Mouse (Mus musculus) heart, postnatal 4 days (tissue): Measurements from ENCODE around the gene Timm22. TPM values are rescaled to one million over a fixed set of nuclear protein-coding genes. Genes with fewer than 3 reads are reported as not detected.
A peak's percentile ranks its signal among the peaks of the same experiment; 100 is the strongest.

ENCODE experiments used
- DNase-seq: peaks from one replicate; pipeline ENCODE4 v3.0.0; 2021
- total RNA-seq, 2 experiments: library from RNA; stranded (reverse); gene quantifications; 2 replicates each; pipeline ENCODE4 v1.2.3; 2021

Gene Timm22
- total RNA-seq, 2 experiments from 2014 or later = 38.9 to 48.2 TPM

- DNase-seq = no peak
These were observed 14.2 kb upstream of the Timm22 start for GRCm38 (mm10) chr11:76392532-76392931.

DNA sequence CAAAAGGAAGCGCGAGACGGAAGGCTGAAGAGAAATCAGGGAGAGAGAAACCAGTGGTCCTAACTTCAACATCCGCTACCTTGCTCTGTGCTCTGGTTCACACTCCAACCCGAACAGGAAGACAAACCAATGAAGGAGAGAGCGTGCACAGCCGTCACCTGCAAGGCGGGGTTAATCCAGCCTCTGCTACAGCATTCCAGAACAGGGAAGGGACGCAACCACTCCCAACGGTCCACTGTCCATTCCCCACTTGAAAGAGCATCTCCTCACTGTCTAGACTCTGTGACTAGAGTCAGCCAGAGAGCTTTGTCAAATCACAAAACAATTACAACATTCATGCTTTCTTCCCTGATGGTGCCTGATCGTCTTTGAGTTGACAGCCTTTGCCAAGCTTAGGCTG is 13.8 kb upstream of the Timm22 start:
- DNase-seq = no peak

DNA sequence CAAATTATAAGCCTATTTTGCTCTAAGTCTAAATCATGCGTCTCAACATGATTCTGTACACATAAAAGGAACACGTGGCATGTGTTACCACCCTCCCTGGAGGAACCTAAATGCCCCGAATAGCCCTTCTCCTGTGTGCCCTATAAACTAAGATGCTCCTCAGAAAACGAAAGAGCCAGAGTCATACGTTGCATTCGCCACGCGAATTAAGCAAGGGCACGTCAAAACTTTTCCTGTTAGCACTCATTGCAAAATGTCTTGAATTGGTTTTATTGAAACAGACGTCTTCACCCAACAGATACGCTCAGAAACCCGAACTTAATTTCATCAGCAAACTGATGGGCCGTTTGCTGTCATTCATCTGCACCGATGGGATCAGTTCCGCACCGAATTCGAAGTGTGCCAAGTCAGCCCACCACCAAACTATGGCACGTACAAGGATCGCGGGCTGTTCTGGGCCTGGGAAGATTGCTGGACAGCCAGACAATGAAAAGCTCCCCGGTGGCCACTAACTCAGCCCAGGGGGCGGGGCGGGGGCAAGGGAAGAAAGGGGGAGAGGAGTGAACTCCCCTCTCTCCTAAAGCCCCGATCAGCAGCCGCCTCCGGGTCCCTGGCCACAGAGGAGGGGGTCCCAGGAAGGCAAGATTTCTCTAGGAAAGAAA is 9.0 kb upstream of the Timm22 start:
- peak; percentile 64 for DNase-seq

DNA sequence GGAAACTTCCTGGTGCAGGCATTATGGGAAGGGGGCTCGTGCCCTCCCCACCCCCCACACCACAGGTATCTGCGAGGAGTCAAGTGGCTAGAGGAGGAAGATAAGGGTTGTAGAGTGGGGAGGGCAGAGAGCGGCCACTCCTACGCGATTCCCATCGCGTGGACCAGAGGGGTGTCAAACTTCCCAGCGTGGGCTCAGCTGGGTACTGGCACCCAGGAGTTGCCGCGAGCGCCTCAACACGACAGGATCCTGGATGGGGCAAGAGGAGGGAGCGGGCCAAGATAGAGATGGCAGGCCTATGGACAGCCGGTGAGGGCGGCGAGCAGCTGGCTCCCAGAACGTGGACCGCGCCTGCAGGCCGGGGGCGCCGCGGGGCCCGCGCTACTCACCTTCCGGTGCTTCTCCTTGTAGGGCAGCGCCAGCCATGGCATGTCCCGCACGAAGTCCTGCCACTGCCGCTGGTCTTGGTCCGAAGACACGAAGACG is 8.4 kb upstream of the Timm22 start:
- DNase-seq = peak; percentile 53

DNA sequence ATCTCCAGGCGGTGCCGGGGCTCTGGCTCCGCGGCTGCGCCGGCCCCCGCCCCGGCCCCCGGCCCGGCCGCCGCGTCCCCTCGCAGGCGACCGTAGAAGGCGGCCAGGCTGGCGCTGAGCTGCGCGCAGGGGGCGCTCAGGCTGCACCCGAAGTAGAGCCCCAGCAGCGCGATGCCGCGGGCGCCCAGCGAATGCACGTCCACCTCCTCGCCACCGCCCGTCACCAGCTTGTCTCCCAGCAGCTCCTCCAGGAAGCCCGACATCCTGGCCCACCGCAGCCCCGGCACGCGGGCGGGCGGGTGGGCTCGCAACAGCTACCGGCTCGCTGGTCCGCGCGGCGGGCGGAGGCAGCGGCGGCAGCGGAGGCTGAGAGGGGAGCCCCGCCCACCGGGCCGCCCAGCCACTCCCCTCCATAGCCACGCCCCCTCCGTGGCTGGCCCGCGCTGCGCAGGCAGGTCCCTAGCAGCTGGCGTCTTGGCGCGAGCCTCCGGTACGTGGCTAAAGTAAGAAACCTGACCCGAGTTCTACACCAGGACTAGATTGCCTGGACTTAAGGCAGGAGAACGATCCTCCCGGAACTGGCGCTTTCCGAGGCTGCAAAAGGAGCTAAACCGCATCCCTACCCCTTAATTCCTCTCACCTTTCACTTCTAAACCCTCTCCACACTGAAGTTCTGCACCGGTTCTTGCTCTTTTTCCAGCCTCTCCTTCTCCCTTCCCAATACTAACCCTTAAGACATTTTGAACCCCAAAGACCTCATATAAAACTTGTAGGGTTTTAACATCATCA is 7.8 kb upstream of the Timm22 start, which contains the start of gene Nxn:
Nxn (minus strand) TSS at position 343 of the 789 bp plus-strand sequence.
- DNase-seq = peak; percentile 95

- peak; percentile 56 for DNase-seq
These were observed 7.0 kb upstream of the Timm22 start for GRCm38 (mm10) chr11:76399587-76400330.

DNA sequence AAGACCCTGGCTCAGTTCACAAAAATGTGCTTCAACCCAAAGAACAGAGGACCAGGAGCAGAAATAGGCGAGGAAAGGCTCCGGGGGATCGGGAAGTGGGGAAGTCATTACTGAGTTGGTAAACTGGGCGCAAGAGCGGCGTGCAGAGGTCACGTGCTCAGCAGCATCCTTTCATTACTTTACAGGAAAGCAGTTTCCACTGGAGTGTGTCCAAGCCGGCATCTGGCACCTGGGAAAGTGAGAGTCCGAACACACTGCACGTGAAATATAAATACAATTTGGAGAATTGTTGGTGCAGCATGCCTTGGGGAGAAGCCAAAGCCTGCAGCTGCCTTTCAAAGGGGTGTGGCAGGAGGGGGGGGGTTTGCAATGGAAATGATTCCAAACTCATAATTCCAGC is 5.4 kb upstream of the Timm22 start:
- peak; percentile 26 for DNase-seq

GRCm38 (mm10) chr11:76405113-76405512 is 1.6 kb upstream of the Timm22 start:
- no peak for DNase-seq

DNA sequence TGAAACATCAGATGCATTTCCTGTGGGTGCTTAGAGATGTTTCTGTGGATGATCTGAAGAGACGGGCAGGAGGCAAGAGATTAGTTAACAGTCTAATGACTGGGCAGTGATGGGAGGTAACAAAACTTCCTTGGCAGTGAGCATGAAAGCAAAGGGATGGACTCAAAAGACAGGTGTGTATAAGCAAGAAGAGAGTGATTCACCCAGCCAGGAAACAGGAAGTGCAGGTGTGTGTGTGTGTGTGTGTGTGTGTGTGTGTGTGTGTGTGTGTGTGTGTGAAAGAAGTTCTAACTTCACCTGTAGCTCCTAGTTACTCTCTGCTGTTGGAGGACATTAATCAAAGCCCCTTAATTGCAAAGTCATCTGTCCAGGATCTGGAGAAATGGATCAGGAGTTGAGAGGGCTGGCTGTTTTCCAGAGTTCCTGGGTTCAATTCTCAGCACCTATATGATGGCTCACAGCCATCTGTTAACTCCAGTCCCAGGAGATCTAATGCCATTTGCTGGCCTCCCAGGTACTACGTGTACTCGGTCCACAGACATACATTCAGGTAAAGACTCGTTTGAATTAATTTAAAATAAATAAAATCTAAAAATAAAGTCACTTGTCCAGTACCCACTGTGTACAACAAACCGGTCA is 1.0 kb upstream of the Timm22 start:
- DNase-seq = no peak

- DNase-seq = peak; percentile 73
These were observed 4.1 kb downstream of the Timm22 start for GRCm38 (mm10) chr11:76410826-76411225.

GRCm38 (mm10) chr11:76413202-76413601 is 6.5 kb downstream of the Timm22 start:
- DNase-seq = no peak

DNA sequence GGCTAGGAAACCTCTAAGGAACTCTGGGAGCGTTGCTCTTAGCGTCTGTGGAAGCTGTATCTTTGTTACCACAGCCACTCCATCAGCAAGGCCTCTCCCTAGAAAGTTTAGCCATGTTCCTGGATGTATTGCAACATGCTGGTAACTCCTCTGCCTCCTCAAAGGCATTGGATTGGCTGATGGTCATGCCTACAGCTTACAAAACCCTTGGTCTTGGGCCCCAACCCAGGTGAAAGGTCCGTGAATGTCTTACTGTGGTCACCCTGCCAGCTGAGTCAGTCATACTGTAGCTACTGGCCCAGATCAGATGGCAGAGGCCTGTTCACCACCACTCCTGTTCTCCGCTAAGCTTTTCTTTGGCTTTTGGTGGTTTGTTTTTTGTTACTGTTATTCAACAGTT is 8.2 kb downstream of the Timm22 start:
- no peak for DNase-seq

DNA sequence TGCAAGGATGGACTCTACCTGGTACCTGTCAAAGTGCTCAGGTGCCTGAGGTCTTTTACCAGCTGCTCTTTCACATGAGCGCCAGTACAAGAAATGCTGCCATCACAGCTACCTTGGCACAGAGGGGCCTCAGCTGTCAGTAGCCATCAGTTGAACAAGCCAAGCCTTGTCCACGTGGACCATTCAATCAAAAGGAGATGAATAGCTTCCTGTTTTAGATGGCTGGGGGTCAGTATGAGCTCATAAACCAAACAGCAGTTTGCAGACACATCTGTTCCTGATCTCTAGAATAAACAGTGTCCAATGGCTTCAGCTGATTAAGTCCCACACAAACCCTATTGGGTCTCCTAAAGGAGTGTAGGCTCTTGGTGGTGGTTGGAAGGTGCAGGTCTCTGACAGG is 9.2 kb downstream of the Timm22 start:
- DNase-seq = no peak

GRCm38 (mm10) chr11:76418423-76418822 is 11.7 kb downstream of the Timm22 start:
- peak; percentile 45 for DNase-seq

DNA sequence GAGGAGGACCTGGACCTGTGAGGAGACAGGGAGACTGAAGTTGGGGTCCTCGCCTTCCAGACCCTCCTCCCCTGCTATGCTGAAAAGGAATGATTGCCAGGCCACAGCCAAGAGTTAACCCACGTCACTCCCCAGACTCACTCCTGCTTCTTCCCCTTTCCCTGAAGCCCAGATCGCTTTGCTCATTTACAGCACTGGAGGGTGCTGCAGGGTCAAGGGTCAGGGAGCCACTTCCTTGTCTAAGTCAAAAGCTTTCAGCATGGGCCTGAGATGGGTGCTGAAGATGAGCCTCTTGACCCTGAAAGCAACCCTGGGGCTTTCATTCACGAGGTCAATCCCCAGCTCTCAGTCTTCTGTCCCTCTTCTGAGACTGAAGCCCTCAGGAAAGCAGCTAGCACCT is 12.4 kb downstream of the Timm22 start:
- DNase-seq = peak; percentile 53

- peak; percentile 40 for DNase-seq
These were observed 14.1 kb downstream of the Timm22 start for GRCm38 (mm10) chr11:76420896-76421295.

- DNase-seq = no peak
These were observed 19.0 kb downstream of the Timm22 start for GRCm38 (mm10) chr11:76425749-76426148.

DNA sequence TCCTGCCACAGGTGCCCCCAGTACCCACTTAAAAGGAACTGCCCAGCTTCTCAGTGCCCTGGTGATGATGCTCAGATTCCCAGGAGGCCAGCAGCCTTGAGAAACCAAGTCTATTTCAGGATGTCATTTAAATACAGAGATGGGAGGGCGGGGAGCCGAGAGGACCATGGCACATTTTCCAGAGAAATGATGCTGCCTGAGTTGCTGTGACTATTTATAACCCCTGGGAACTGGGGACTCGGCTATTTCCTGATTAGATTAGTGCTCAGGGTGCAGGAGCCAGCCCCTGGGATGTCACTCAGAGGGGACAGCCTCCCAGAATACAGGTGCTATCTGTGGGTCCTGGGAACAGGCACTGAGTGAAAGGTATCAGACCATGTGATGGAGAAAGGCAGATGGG is 21.0 kb downstream of the Timm22 start:
- DNase-seq = peak; percentile 34

DNA sequence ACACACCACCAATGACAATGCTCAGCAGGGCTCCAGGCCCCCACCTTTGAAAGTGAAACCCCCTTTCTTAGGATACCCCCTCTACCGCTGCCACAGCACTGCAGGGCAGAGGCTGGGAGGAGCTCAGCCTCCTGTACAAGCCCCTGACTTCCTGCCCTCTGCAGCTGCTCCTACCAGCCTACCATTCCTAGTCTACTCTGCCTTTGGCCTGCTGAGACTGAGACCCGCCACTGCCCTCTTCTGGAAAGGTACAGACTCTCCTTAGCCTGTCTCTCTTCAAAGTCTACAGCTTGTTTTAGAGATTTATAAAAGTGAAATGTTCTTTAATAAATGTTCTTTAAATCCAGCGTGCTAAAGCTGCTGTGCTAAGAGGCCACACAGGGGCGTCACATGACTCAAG is 22.3 kb downstream of the Timm22 start:
- DNase-seq = no peak

DNA sequence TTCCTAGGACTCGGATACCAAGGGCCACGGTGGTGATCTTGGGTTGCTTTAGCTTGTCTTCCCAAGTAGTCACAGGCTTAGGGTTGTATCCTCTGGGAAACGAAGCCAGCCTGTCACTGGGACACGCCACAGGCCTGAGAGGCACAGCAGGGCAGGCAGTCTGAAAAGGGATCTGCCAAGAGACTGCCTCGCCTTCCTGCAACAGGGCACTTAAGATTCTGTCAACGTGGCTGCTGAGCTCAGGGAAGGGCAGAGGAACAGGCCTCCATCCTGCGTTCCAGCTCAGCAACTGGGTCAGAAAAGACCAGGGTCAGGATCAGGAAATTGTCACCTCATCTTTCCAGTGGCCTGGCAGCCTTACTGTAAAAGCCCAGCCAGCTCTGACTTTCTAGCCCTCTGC is 22.8 kb downstream of the Timm22 start:
- no peak for DNase-seq

GRCm38 (mm10) chr11:76429966-76430631 is 23.3 kb downstream of the Timm22 start:
- DNase-seq = no peak

- DNase-seq = peak; percentile 32
These were observed 29.3 kb downstream of the Timm22 start for GRCm38 (mm10) chr11:76436009-76436408.
